In the genomic region with DNA sequence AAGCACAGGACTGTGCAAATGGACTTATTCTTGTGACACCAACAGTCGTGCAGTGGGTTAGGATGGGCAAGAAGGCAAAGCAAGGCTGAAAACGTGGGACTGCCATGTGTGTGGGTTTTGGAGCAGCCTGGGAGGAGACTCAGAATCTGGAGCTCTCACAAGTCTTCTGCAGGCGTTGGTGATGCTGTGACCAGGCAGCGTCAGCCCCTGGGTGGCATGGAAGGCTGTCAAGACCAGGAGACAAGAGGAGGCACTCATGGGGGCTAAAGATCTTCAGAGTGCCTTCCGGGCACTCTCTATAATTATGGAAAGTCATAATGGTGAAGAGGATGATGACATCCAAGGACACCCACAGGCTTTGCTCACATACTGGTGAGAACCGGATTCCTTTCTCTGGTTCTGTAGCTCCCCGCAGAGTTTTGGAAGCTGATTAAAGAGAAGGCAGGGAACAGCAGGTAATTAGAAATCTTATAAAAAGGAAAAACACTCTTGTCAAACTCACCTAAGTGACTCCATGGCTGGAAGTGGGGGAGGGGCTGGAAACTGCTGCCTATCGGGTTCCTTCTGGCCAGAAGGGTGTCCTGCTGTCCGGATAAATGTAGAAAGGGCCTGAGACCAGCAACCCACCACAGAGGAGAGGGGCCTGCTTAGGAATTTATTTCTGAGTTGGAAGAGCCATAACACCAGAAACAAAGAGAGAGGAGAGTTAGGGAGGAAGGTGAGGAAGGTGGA, we compare ENCODE assay signal across 23 mouse cellular contexts. TPM values are rescaled to one million over a fixed set of nuclear protein-coding genes. Genes with fewer than 3 reads are reported as not detected.
DNase-seq lines count a peak whose midpoint lies in the region.
"Had no signal": no experiment of that assay in that cellular context is flagged by ENCODE, and none has a peak within 500 bp of the region (broad histone marks: within the 10 kb centered on the region; RNA-seq: fewer than 3 reads in every experiment).

No protein-coding gene starts in this region.

- WGBS in heart, embryonic 10.5 days: 43% methylated on average over 9 of the region's 9 CpGs
- 56% methylated on average over 9 of the region's 9 CpGs for WGBS in embryonic facial prominence, embryonic 10.5 days

- intact Hi-C loops in heart, postnatal 25 days (cut with DNase I): no loop called here
- intact Hi-C loops in left cerebral cortex, postnatal 10 days (cut with DNase I): no loop called here

- peak overlapping the region; percentile 36; the same call in 1 of the 2 replicates for H3K27ac ChIP-seq in heart, embryonic 10.5 days
- peak overlapping the region; percentile 59 for H3K27ac ChIP-seq in embryonic facial prominence, embryonic 10.5 days (replicated peaks)
- H3K27ac ChIP-seq: embryonic facial prominence, embryonic 15.5 days; midbrain, embryonic 12.5 days; stomach, embryonic 15.5 days had no signal

- DNase-seq in heart, embryonic 10.5 days (ENCODE audit: low spot score): peak; percentile 70
- DNase-seq in heart, postnatal 25 days (ENCODE audit: low spot score): no peak
- DNase-seq in left cerebral cortex, adult 18-20 months (ENCODE audit: low spot score in 2 of 2): peak; percentile 48 to 62
- DNase-seq in left cerebral cortex, postnatal 10 days (ENCODE audit: extremely low spot score in 1 of 2, low spot score in 2 of 2): no peak
- DNase-seq in R1 (ENCODE audit: low read depth, low spot score): peak; percentile 42
- DNase-seq in embryonic facial prominence, embryonic 10.5 days (ENCODE audit: low spot score): no peak
- DNase-seq in kidney, postnatal 25 days: no peak
- DNase-seq: adrenal gland, adult 8-10 months; cerebellum, adult 2 months; gastrocnemius, postnatal 10 days; heart, adult 18-20 months; kidney, adult 2 months; kidney, postnatal 10 days; layer of hippocampus, postnatal 36 days; thymus, postnatal 25 days had no signal

- H3K4me3 ChIP-seq in heart, embryonic 10.5 days: no peak overlapping the region
- no peak overlapping the region for H3K4me3 ChIP-seq in embryonic facial prominence, embryonic 10.5 days
- H3K4me3 ChIP-seq: embryonic facial prominence, embryonic 15.5 days; midbrain, embryonic 12.5 days; stomach, embryonic 15.5 days had no signal

- no peaks in the 10 kb centered on the region for H3K36me3 ChIP-seq in heart, embryonic 10.5 days
- no peaks in the 10 kb centered on the region for H3K36me3 ChIP-seq in embryonic facial prominence, embryonic 10.5 days (replicated peaks)
- H3K36me3 ChIP-seq: embryonic facial prominence, embryonic 15.5 days; midbrain, embryonic 12.5 days; stomach, embryonic 15.5 days had no signal

- H3K9me3 ChIP-seq in heart, embryonic 10.5 days: no peaks in the 10 kb centered on the region
- no peaks in the 10 kb centered on the region for H3K9me3 ChIP-seq in embryonic facial prominence, embryonic 10.5 days
- H3K9me3 ChIP-seq: embryonic facial prominence, embryonic 15.5 days; midbrain, embryonic 12.5 days; stomach, embryonic 15.5 days had no signal

- H3K27me3 ChIP-seq in heart, embryonic 10.5 days (ENCODE audit: insufficient read depth, poor library complexity, severe bottlenecking): no peaks in the 10 kb centered on the region
- no peaks in the 10 kb centered on the region for H3K27me3 ChIP-seq in embryonic facial prominence, embryonic 10.5 days (replicated peaks; ENCODE audit: low read depth, poor library complexity, severe bottlenecking)
- H3K27me3 ChIP-seq: embryonic facial prominence, embryonic 15.5 days; midbrain, embryonic 12.5 days; stomach, embryonic 15.5 days had no signal

- H3K4me1 ChIP-seq in heart, embryonic 10.5 days: peaks cover 27% of the 10 kb centered on the region
- H3K4me1 ChIP-seq in embryonic facial prominence, embryonic 10.5 days: peaks cover 21% of the 10 kb centered on the region
- H3K4me1 ChIP-seq: embryonic facial prominence, embryonic 15.5 days had no signal

RNA-seq across cellular contexts. Expression of a gene that starts 7.6 kb away (rescaled TPM):
- 3.5 and 7.2 TPM in 2 replicates for polyA plus RNA-seq in heart, embryonic 10.5 days (2016; fragmentation: Nextera tagmentation; extraction: Ambion mirVana)
- 1 to 10 TPM; 9.0 to 9.3 TPM for total RNA-seq in heart, postnatal 25 days (2021)
- total RNA-seq in left cerebral cortex, adult 18-20 months (2021): 10 to 100 TPM; 40.9 to 43.6 TPM
- 10 to 100 TPM; 27.9 to 30.0 TPM for total RNA-seq in left cerebral cortex, postnatal 10 days (2021)
- 6.3 and 8.3 TPM in 2 replicates for polyA plus RNA-seq in embryonic facial prominence, embryonic 10.5 days (2016; fragmentation: Nextera tagmentation; extraction: Ambion mirVana)

RNA-seq across cellular contexts. Expression of a gene that starts 33.5 kb away (rescaled TPM):
- 332 and 445 TPM in 2 replicates for polyA plus RNA-seq in heart, embryonic 10.5 days (2016; fragmentation: Nextera tagmentation; extraction: Ambion mirVana)
- 100 to 1,000 TPM; 896 to 959 TPM for total RNA-seq in heart, postnatal 25 days (2021)
- total RNA-seq in left cerebral cortex, adult 18-20 months (2021): 100 to 1,000 TPM; 156 to 161 TPM
- 100 to 1,000 TPM; 172 to 184 TPM for total RNA-seq in left cerebral cortex, postnatal 10 days (2021)
- polyA plus RNA-seq in embryonic facial prominence, embryonic 10.5 days (2016; fragmentation: Nextera tagmentation; extraction: Ambion mirVana): 200 and 214 TPM in 2 replicates

RNA-seq across cellular contexts. Expression of a gene that starts 52.8 kb away (rescaled TPM):
- 0.19 and 0.36 TPM in 2 replicates for polyA plus RNA-seq in heart, embryonic 10.5 days (2016; fragmentation: Nextera tagmentation; extraction: Ambion mirVana)
- total RNA-seq in heart, postnatal 25 days (2021): under 1 TPM in 1 of 2 experiments, not detected in 1; 0.34 TPM
- not detected for total RNA-seq in left cerebral cortex, adult 18-20 months (2021)
- under 1 TPM in 1 of 2 experiments, not detected in 1; 0.61 TPM for total RNA-seq in left cerebral cortex, postnatal 10 days (2021)
- polyA plus RNA-seq in embryonic facial prominence, embryonic 10.5 days (2016; fragmentation: Nextera tagmentation; extraction: Ambion mirVana): not detected in 2 replicates
- total RNA-seq: ES-E14; hematopoietic stem cell, adult 5-6 weeks; layer of hippocampus, adult 8-10 months; layer of hippocampus, postnatal 36 days; left cerebral cortex, postnatal 36 days had no signal
- polyA plus RNA-seq: forebrain, embryonic 14.5 days; midbrain, embryonic 12.5 days had no signal

Comparison
In these comparisons a context has a peak if more than half of its experiments do, and no peak if none do; other contexts are left out.
1. DNase-seq: peak in heart, embryonic 10.5 days (single experiment), left cerebral cortex, adult 18-20 months (2 of 2) and R1 (single experiment); none in heart, postnatal 25 days (single experiment), left cerebral cortex, postnatal 10 days (0 of 2), embryonic facial prominence, embryonic 10.5 days (single experiment) and kidney, postnatal 25 days (0 of 2).
2. RNA of a gene that starts 33.5 kb away (total RNA-seq): 896 to 959 TPM in heart, postnatal 25 days; 172 to 184 TPM in left cerebral cortex, postnatal 10 days and 156 to 161 TPM in left cerebral cortex, adult 18-20 months; every median in the first group is over 4 times any median in the second.